Mouse (Mus musculus) erythroblast, embryonic 14.5 days (primary cell): Measurements from ENCODE around the gene Hdgfl2. TPM values are rescaled to one million over a fixed set of nuclear protein-coding genes. Genes with fewer than 3 reads are reported as not detected.

ENCODE experiments used
- H3K27me3 ChIP-seq: 2 replicates; pipeline ENCODE4 v1.6.1; 2012; ENCODE audit warnings: inconsistent platforms; ENCODE audit not compliant: control insufficient read depth
- H3K36me3 ChIP-seq: 2 replicates; pipeline ENCODE4 v1.6.1; 2012; ENCODE audit warnings: mild to moderate bottlenecking, inconsistent platforms; ENCODE audit not compliant: control insufficient read depth
- H3K4me1 ChIP-seq: 2 replicates; pipeline ENCODE4 v1.6.1; 2012; ENCODE audit warnings: inconsistent platforms; ENCODE audit not compliant: control insufficient read depth
- H3K4me3 ChIP-seq: replicated peaks from 2 replicates; pipeline ENCODE3; 2012; ENCODE audit warnings: moderate library complexity, mild to moderate bottlenecking, inconsistent platforms
- H3K9me3 ChIP-seq: 2 replicates; pipeline ENCODE4 v1.6.1; 2012; ENCODE audit warnings: low read length, inconsistent platforms, mixed read lengths; ENCODE audit not compliant: control insufficient read depth
- GATA1 ChIP-seq: IDR thresholded peaks from 2 replicates; pipeline ENCODE4 v1.6.1; 2012; ENCODE audit warnings: low read length, inconsistent platforms, mixed read lengths
- TAL1 ChIP-seq: IDR thresholded peaks from 3 replicates; pipeline ENCODE4 v1.6.1; 2012; ENCODE audit warnings: low read length, inconsistent platforms, mixed read lengths
- polyA plus RNA-seq: library from polyadenylated mRNA; stranded (reverse); fragments of >175 nt; gene quantifications from 2 replicates; pipeline ENCODE4 v1.2.3, GENCODE M21; 2012

The Hdgfl2 gene
- 35.9 and 38.5 TPM in 2 replicates for polyA plus RNA-seq

GRCm38 (mm10) chr17:56078880-56079795, at the start of gene Hdgfl2:
Gene Hdgfl2, plus strand, starts transcription at chr17:56079634.
- TF ChIP-seq GATA1 (no peak), TAL1 (no peak)
- H3K4me1 ChIP-seq = peaks cover 60% of the 10 kb centered on the region
- H3K9me3 ChIP-seq = no peaks in the 10 kb centered on the region
- H3K4me3 ChIP-seq = peak within 1 kb of the TSS; percentile 77
- no peaks in the 10 kb centered on the region for H3K27me3 ChIP-seq
- peaks cover 26% of the 10 kb centered on the region for H3K36me3 ChIP-seq

- Histone ChIP-seq H3K27me3 (no peaks in the 10 kb centered on the region), H3K36me3 (peaks cover 91% of the 10 kb centered on the region), H3K4me3 (no peak overlapping the region), H3K4me1 (peaks cover 61% of the 10 kb centered on the region), H3K9me3 (no peaks in the 10 kb centered on the region)
- no peak for TF ChIP-seq GATA1
- TF ChIP-seq TAL1 = no peak
These were observed 49.1 kb upstream of the Hdgfl2 start for GRCm38 (mm10) chr17:56030238-56030870.

- H3K4me1 ChIP-seq = peaks cover 66% of the 10 kb centered on the region
- no peak overlapping the region for H3K4me3 ChIP-seq
- H3K9me3 ChIP-seq = no peaks in the 10 kb centered on the region
- H3K36me3 ChIP-seq = peaks cover 87% of the 10 kb centered on the region
- TF ChIP-seq GATA1 = no peak
- TF ChIP-seq TAL1 = no peak
- H3K27me3 ChIP-seq = no peaks in the 10 kb centered on the region
These were observed 48.5 kb upstream of the Hdgfl2 start for GRCm38 (mm10) chr17:56030919-56031318.

- no peak for TF ChIP-seq GATA1
- TF ChIP-seq TAL1 = no peak
- Histone ChIP-seq H3K36me3 (peaks cover 82% of the 10 kb centered on the region), H3K9me3 (no peaks in the 10 kb centered on the region), H3K27me3 (no peaks in the 10 kb centered on the region), H3K4me1 (peaks cover 63% of the 10 kb centered on the region), H3K4me3 (no peak overlapping the region)
These were observed 48.0 kb upstream of the Hdgfl2 start for GRCm38 (mm10) chr17:56031431-56031830.

- TF ChIP-seq TAL1 = no peak
- no peak for TF ChIP-seq GATA1
- Histone ChIP-seq H3K4me3 (no peak overlapping the region), H3K4me1 (peaks cover 68% of the 10 kb centered on the region), H3K9me3 (no peaks in the 10 kb centered on the region), H3K36me3 (peaks cover 74% of the 10 kb centered on the region), H3K27me3 (no peaks in the 10 kb centered on the region)
These were observed 47.2 kb upstream of the Hdgfl2 start for GRCm38 (mm10) chr17:56032127-56032733.

- no peaks in the 10 kb centered on the region for H3K9me3 ChIP-seq
- peaks cover 68% of the 10 kb centered on the region for H3K36me3 ChIP-seq
- TF ChIP-seq GATA1 (no peak), TAL1 (no peak)
- H3K4me3 ChIP-seq = no peak overlapping the region
- H3K4me1 ChIP-seq = peaks cover 70% of the 10 kb centered on the region
- H3K27me3 ChIP-seq = no peaks in the 10 kb centered on the region
These were observed 46.6 kb upstream of the Hdgfl2 start for GRCm38 (mm10) chr17:56032831-56033230.

- peak overlapping the region; percentile 70 for H3K4me3 ChIP-seq
- H3K36me3 ChIP-seq = peaks cover 55% of the 10 kb centered on the region
- H3K9me3 ChIP-seq = no peaks in the 10 kb centered on the region
- no peaks in the 10 kb centered on the region for H3K27me3 ChIP-seq
- H3K4me1 ChIP-seq = peaks cover 77% of the 10 kb centered on the region
- TF ChIP-seq TAL1 (no peak), GATA1 (no peak)
These were observed 45.3 kb upstream of the Hdgfl2 start for GRCm38 (mm10) chr17:56034040-56034725.

GRCm38 (mm10) chr17:56034726-56035100, 44.7 kb upstream of the Hdgfl2 start:
- no peaks in the 10 kb centered on the region for H3K9me3 ChIP-seq
- H3K36me3 ChIP-seq = peaks cover 49% of the 10 kb centered on the region
- TF ChIP-seq GATA1 (no peak), TAL1 (no peak)
- peak overlapping the region; percentile 70 for H3K4me3 ChIP-seq
- peaks cover 75% of the 10 kb centered on the region for H3K4me1 ChIP-seq
- no peaks in the 10 kb centered on the region for H3K27me3 ChIP-seq
